Mouse (Mus musculus) gastrocnemius, postnatal 4 days (tissue): ENCODE data around the gene Lsg1. TPM values are rescaled to one million over a fixed set of nuclear protein-coding genes. Genes with fewer than 3 reads are reported as not detected.
A peak's percentile ranks its signal among the peaks of the same experiment; 100 is the strongest.

Experiments
- DNase-seq, 2 experiments: peaks; one replicate each; pipeline ENCODE4 v3.0.0; 2021 to 2022; ENCODE audit warnings: low spot score in 2 of 2, mixed read lengths in 2 of 2
- long read RNA-seq, 2 experiments: library from polyadenylated mRNA; stranded (forward); transcript quantifications; one replicate each; pipeline ENCODE4 v2.0.0; 2021
- total RNA-seq, 2 experiments: library from RNA; stranded (reverse); gene quantifications; 2 replicates each; pipeline ENCODE4 v1.2.3; 2021

The Lsg1 gene
- 10 to 100 TPM; 24.3 to 31.4 TPM for total RNA-seq
- long read RNA-seq, experiment 1, transcript Lsg1-201 (14 exons, 3,180 nt) = major isoform, 34 of 44 reads
- long read RNA-seq, experiment 1, partial matches to known transcripts = 4 of 44 reads
- long read RNA-seq, experiment 1, other reads (novel, unspliced or antisense) = 6 of 44 reads
- long read RNA-seq, experiment 2, transcript Lsg1-201 (14 exons, 3,180 nt) = major isoform, 26 of 33 reads
- long read RNA-seq, experiment 2, partial matches to known transcripts = 2 of 33 reads
- long read RNA-seq, experiment 2, other reads (novel, unspliced or antisense) = 5 of 33 reads

DNA sequence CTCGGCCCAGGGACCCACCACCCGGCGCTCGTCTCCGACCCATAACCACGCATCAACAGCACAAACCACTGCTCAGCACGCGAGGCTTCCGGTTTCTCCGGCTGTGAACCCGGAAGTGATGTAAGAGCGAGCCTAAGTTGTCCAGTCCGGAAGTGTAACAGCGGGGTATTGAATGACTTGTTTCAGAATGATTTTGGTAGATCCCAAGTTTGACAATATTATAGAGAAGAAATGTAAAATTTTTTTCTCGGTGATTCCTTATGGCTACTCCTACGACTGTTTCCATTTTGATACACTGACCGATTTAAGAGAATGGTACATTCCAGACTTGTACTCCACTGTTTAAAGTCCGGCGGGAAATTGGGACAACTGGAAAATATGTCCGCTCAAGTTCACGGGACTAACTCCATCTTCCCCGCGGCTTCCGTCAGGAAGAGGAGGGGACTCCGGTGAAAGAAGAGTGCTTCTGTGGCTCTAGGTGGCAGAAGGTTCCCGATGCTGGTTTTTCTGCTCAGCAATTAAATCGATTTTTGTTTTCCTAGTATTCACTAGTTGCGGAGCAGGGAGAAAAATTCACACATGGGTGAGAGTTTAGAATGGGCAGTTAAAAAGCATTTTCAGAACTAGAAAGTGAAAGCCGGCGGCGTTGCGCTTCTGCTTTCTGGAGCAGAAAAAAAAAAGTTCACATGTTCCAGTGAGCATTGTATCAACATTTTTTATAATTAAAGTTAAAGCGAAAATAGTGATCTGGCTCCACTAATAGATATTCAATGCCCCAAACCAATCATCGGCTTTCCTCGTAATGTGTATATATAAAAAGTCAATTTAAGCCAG is at the start of gene Lsg1:
Gene Lsg1 (minus strand): TSS at position 99 of the 834 bp plus-strand sequence.
- peak; percentile 66 to 82 for DNase-seq

- DNase-seq = no peak
Observed at GRCm38 (mm10) chr16:30633906-30634746, 46.7 kb upstream of the Lsg1 start.

DNA sequence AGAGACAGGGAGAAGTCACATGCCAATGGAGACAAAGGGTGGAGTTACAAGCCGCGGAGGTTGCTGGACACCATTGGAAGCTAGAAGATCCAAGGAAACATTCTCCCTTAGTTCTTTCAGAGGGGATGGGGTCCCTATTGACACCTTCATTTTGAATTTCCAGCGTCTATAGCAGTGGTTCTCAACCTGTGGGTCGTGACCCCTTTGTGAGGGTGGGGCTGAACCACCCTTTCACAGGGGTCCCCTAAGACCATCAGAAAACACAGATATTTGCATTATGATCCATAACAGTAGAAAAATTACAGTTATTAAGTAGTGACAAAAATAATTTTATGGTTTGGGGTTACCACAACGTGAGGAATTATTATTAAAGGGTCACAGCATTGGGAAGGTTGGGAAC is 42.1 kb upstream of the Lsg1 start:
- no peak for DNase-seq

DNA sequence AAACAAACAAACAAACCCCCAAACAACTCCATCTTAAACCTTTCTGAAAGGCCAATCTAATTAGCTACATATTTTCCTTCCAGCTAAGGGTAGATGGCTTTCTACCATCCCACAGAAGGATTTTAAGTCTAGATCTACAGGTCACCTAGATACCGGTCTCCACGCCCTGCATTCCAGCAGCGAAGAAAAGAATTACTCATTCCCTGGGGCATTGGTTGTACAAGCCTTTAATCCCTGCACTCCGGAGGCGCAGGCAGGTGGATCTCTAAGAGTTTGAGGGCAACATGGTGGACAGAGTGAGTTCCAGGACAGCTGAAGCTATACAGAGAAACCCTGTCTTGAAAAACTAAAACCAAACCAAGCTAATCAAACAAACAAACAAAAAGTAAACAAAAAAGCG is 41.0 kb upstream of the Lsg1 start:
- no peak for DNase-seq

DNA sequence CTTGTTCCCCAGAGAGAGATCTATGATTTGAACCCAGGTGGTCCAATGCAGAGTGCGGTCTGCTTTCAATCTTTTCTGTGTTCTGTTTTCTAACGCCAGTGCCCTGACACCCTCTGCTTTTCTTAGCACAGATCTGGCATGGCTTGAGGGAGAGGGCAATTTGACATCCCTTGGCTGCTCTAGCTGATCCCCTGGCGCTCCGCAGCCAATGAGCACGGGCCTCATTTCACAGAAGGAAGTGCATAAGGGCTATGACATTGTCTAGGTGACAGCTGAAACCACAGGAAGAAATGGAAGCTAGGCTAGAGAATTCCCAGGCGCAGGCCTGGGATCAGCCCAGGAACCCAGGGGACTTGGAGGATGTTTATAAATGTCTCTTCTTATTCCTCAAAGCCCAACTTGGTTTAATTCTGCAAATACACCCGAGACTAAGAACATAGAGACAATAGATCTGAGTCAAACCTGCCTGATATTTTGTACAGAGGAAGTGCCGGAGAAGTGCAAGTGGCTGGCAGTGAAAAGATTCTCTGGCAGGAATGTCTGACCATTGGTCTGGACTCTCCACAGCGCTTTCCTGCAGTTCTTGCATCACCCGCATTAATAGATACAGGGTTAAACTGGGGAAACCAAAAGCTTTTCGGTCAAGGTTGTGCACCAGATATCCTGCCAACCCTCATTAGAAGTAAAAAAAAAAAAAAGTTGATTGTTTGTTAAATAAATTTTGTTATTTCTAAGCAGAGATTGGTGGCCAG is 40.4 kb upstream of the Lsg1 start:
- no peak for DNase-seq

DNA sequence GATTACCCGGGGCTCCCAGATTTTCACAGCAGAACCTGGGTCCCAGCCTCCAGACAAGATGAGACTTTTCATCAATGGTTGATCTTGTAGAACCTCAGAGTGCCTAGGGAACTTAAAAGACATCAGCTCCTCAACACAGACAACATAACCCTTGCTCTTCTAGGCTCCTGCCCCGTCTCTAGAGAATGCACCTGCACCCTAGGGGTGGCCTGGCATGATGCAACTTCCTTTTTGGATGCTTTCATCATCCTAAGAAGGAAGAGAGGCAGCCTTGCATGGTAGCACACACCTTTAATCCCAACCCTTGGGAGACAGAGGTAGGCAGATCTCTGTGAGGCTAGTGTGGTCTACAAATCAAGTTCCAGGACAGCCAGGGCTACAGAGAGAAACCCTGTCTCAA is 37.2 kb upstream of the Lsg1 start:
- no peak for DNase-seq

DNA sequence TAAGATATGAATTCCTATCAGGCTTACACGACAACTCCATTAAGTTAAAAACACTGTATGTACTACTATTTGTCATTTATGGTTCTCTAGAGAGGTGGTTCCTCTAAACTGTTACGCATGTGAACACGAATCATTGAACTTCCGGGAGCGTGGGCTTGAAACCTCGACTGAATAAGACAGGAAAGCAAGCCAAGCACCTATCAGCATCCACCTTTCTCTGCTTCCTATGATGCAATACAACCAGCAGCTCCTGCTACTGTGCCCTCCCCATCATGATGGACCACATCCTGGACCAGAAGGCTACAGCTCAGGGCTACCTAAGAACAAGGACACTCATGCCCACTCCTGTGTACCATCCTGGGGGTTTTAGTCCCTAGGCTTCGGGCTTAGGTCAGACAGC is 36.3 kb upstream of the Lsg1 start:
- DNase-seq = no peak

- no peak for DNase-seq
Observed at GRCm38 (mm10) chr16:30616281-30616680, 28.9 kb upstream of the Lsg1 start.

DNA sequence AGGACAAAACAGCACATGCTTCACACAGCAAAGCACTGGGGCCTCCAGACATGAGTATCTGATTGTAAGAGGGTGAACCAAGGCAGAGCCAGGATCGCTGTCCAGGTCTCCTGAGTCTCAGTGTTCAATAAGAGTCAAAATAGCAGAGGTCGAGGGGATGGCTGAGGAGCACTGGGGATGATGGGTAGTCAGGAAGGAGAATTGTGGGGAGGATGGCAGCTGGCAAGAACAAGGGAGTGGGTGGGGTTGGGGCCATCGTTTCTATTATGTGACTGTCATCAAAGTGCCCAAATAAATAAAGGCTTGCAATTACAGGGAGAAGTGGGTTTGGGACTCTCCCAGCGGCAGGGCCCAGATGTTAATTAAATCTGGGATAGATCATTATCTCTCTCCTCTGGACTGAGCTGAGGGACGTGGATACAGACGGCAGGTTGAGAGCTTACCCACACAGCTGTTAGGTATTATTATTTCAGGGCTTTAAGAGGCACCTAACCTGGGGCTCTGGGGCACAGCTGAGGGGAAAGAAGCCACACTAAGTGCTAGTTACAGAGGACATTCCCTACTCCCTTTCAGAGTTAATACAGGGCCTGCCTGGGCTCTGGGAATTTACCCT is 27.4 kb upstream of the Lsg1 start:
- no peak for DNase-seq

GRCm38 (mm10) chr16:30614122-30614521 is 26.7 kb upstream of the Lsg1 start:
- no peak for DNase-seq

- DNase-seq = no peak
Observed at GRCm38 (mm10) chr16:30613122-30613521, 25.7 kb upstream of the Lsg1 start.

GRCm38 (mm10) chr16:30611331-30611730 is 23.9 kb upstream of the Lsg1 start:
- DNase-seq = no peak

GRCm38 (mm10) chr16:30607868-30608267 is 20.5 kb upstream of the Lsg1 start:
- DNase-seq = no peak

- no peak for DNase-seq
Observed at GRCm38 (mm10) chr16:30605528-30605927, 18.1 kb upstream of the Lsg1 start.

GRCm38 (mm10) chr16:30604807-30605137 is 17.4 kb upstream of the Lsg1 start:
- no peak for DNase-seq

DNA sequence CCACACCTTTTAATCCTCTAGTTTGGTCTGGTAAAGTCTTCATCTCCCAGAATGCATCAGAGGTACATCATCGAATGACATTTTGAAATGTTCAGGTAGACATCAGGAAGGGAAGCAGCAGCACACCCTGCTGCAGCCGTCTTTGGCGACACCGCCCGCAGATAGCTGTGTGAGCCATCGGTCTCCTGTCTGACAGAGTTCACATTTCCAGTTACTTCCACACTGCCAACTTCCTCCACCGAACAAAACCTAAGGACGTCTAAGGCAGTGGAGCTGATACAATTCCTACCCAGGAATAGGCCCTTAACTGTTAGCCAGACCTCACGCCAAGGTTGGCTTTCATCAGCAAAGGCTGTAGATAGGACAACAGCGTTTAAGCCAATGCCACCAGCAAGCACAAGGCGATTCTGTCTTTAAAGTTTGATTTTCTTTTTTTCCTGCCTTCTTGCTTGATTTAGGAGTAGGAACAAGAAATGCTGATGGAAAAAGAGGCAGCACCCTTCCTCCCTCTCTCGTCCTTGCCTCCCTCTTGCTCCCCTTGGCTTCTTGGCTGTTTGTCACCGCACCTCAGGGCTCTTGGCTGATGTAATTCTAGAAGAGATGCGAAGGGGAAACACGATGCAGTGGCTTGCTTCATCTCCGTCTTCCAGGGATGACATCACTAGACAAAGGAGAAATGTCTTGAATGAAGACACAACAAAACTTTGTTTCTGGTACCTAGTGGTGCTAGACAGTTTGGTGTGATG is 16.8 kb upstream of the Lsg1 start:
- no peak for DNase-seq

DNA sequence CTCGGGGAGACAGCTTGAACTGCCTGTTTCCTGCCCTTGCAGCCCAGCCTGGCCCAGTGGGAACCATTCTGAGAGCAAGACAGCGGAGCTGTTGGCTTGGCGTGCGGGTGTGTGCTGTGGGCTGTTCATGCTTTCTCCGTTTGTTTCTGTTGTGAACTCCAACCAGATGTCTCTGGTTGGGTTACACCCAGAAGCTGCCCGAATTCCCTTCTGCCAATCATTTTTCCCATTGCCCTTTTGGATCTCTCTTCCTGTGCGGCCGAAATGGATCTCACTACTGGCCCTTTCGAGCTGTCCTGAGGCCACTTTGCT is 16.1 kb upstream of the Lsg1 start:
- peak in 1 of 2 experiments; percentile 48 for DNase-seq

DNA sequence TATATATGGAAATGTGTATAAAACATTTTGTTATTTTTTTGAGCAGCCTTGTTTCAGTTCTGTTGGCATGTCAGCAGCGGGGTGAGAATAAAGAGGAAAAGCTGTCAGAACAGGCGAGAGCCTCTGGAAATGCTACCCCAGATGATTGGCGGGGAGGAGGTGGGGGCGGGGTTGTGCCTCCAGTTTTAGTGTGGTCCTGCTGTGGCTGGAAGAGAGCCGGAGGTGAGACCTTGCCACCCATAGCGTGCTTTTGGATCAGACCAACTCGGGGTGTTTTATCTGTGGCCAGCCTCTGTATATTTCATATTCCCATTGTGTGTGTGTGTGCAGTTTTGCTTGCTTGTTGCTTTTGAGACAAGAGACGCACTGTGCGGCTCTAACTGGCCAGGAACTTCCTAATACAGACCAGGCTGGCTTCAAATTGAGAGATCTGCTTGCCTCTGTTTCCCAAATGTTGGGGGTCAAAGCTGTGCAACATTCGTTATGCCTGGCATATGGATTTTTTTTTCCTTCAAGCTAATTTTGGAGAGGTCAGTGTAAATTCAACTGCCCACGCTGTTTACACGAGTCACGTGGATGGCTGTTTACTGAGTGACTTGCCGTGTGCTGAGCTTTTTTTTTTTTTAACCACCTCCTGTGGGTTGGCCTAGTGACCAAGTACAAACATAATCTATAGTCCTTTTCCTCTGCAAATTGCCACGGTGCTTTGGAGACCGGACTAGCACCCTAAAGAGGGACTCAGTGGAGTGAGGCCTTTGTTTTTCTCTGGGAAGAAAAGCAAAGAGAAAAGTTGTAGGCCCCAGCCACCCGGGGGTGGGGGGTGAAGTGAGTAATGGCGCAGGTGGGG is 15.5 kb upstream of the Lsg1 start:
- no peak for DNase-seq

- no peak for DNase-seq
Observed at GRCm38 (mm10) chr16:30601946-30602345, 14.6 kb upstream of the Lsg1 start.
